Mouse (Mus musculus) limb, embryonic 12.5 days (tissue): ENCODE measurements around the gene Ncstn. TPM values are rescaled to one million over a fixed set of nuclear protein-coding genes. Genes with fewer than 3 reads are reported as not detected.

ENCODE experiments used
- polyA plus RNA-seq: library from polyadenylated mRNA; unstranded; fragments of >200 nt; fragmentation: Nextera tagmentation; extraction: Ambion mirVana; gene quantifications from 2 replicates; pipeline ENCODE4 v1.2.1, GENCODE M21; 2016

Gene Ncstn
- polyA plus RNA-seq, 1 experiment from 2014 or later: 86.6 TPM

Other genes with a start within 250 kb of the Ncstn start
- 0.90 and 0.99 TPM in 2 replicates for gene Cd84, start 243.1 kb downstream of the Ncstn start, polyA plus RNA-seq
- gene Gm10521, start 187.1 kb downstream of the Ncstn start, polyA plus RNA-seq: not detected in 2 replicates
- not detected in 2 replicates for gene Slamf6, start 165.3 kb downstream of the Ncstn start, polyA plus RNA-seq
- gene Vangl2, start 54.4 kb downstream of the Ncstn start, polyA plus RNA-seq: 23.2 and 23.7 TPM in 2 replicates
- 0.14 TPM in 1 of 2 replicates, not detected in the other for gene Nhlh1, start 25.2 kb downstream of the Ncstn start, polyA plus RNA-seq
- 219 and 228 TPM in 2 replicates for gene Copa, start 266 bp downstream of the Ncstn start, polyA plus RNA-seq
- 173 and 177 TPM in 2 replicates for gene Pex19, start 44.0 kb upstream of the Ncstn start, polyA plus RNA-seq
- gene Dcaf8, start 65.3 kb upstream of the Ncstn start, polyA plus RNA-seq: 179 TPM in 2 replicates
- 69.5 and 76.5 TPM in 2 replicates for gene Pea15a, start 124.0 kb upstream of the Ncstn start, polyA plus RNA-seq
- 2.9 and 4.1 TPM in 2 replicates for gene Casq1, start 137.1 kb upstream of the Ncstn start, polyA plus RNA-seq
- gene Atp1a4, start 175.6 kb upstream of the Ncstn start, polyA plus RNA-seq: not detected in 2 replicates
- 44.1 and 45.9 TPM in 2 replicates for gene Igsf8, start 178.8 kb upstream of the Ncstn start, polyA plus RNA-seq
- 5.1 and 5.4 TPM in 2 replicates for gene Atp1a2, start 215.3 kb upstream of the Ncstn start, polyA plus RNA-seq
- gene Kcnj9, start 246.5 kb upstream of the Ncstn start, polyA plus RNA-seq: not detected in 2 replicates